Mouse (Mus musculus) neural tube, embryonic 14.5 days (tissue): ENCODE data around the gene Dcp1b. TPM values are rescaled to one million over a fixed set of nuclear protein-coding genes. Genes with fewer than 3 reads are reported as not detected.
A peak's percentile ranks its signal among the peaks of the same experiment; 100 is the strongest.

Experiments used
- ATAC-seq: fragments of 200-750 bp; cut with Nextera tagmentation; 2 replicates; pipeline ENCODE4 v1.8.0; 2017; ENCODE audit warnings: low read depth, mild to moderate bottlenecking, moderate TSS enrichment, moderate library complexity
- H3K27ac ChIP-seq: fragments of 300-500 bp; sonication (generic); 2 replicates; pipeline ENCODE4 v1.5.1; 2014; ENCODE audit warnings: low read depth, mild to moderate bottlenecking, control low read depth, low read length, moderate library complexity, mixed read lengths
- H3K27me3 ChIP-seq: fragments of 300-500 bp; sonication (generic); 2 replicates; pipeline ENCODE4 v1.6.1; 2014; ENCODE audit warnings: low read length; ENCODE audit not compliant: control insufficient read depth, insufficient read depth
- H3K36me3 ChIP-seq: fragments of 300-500 bp; sonication (generic); 2 replicates; pipeline ENCODE4 v1.6.1; 2014; ENCODE audit warnings: low read length, mixed read lengths; ENCODE audit not compliant: control insufficient read depth, insufficient read depth
- H3K4me1 ChIP-seq: fragments of 300-500 bp; sonication (generic); 2 replicates; pipeline ENCODE4 v1.6.1; 2014; ENCODE audit warnings: low read length; ENCODE audit not compliant: control insufficient read depth, insufficient read depth
- H3K4me2 ChIP-seq: fragments of 300-500 bp; sonication (generic); 2 replicates; pipeline ENCODE4 v1.6.1; 2014; ENCODE audit warnings: mild to moderate bottlenecking, low read depth, low read length, control low read depth
- H3K4me3 ChIP-seq: fragments of 300-500 bp; sonication (generic); 2 replicates; pipeline ENCODE4 v1.5.1; 2014; ENCODE audit warnings: low read depth, low read length, control low read depth, mixed read lengths
- H3K9ac ChIP-seq: fragments of 300-500 bp; sonication (generic); replicated peaks from 2 replicates; pipeline ENCODE4 v1.6.1; 2014; ENCODE audit warnings: low read depth, mild to moderate bottlenecking, control low read depth, low read length, mixed read lengths
- H3K9me3 ChIP-seq: fragments of 300-500 bp; sonication (generic); 2 replicates; pipeline ENCODE4 v1.6.1; 2016; ENCODE audit warnings: low read length; ENCODE audit not compliant: control insufficient read depth
- WGBS: fragments of 180-500 bp; shearing (Covaris S2); extraction: QIAGEN DNeasy Blood & Tissue Kit; methylation state at CpG from one replicate; pipeline ENCODE4 v1.1.7; 2014; 5-methylcytosine and 5-hydroxymethylcytosine counted together
- polyA plus RNA-seq: library from polyadenylated mRNA; unstranded; fragments of >200 nt; fragmentation: Nextera tagmentation; extraction: Ambion mirVana; gene quantifications from 2 replicates; pipeline ENCODE4 v1.2.1, GENCODE M21; 2014

Dcp1b gene
- polyA plus RNA-seq, 1 experiment from 2014 or later: 14.1 TPM

DNA sequence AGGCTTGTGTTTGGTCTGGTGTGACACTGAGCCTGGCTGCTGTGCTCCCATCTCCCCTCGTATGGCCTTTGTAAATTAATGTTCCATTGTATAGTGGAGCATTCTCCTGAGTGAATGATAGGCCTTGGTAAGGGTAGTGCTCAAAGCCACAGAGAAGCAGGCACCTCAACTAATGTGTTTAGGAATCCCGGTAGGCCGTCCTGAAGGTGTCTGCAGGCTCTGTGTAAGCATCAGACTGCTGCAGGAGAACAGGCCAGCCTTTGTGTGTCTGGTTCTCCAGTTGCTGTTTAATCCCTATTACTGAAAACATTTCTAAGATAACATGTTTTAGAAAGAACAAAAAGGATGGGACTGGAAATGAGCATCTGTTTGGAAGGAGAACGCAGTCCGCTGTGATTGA lies 43.5 kb downstream of the Dcp1b start:
- no peaks in the 10 kb centered on the region for H3K4me1 ChIP-seq
- H3K9me3 ChIP-seq: no peaks in the 10 kb centered on the region
- H3K4me2 ChIP-seq: no peak overlapping the region
- H3K27ac ChIP-seq: no peak overlapping the region
- no peak overlapping the region for H3K4me3 ChIP-seq
- H3K27me3 ChIP-seq: no peaks in the 10 kb centered on the region
- peaks cover 16% of the 10 kb centered on the region; the same call in 1 of the 2 replicates for H3K36me3 ChIP-seq
- 76% methylated on average over 5 of the region's 5 CpGs for WGBS
- H3K9ac ChIP-seq: no peak overlapping the region
- no peak for ATAC-seq

DNA sequence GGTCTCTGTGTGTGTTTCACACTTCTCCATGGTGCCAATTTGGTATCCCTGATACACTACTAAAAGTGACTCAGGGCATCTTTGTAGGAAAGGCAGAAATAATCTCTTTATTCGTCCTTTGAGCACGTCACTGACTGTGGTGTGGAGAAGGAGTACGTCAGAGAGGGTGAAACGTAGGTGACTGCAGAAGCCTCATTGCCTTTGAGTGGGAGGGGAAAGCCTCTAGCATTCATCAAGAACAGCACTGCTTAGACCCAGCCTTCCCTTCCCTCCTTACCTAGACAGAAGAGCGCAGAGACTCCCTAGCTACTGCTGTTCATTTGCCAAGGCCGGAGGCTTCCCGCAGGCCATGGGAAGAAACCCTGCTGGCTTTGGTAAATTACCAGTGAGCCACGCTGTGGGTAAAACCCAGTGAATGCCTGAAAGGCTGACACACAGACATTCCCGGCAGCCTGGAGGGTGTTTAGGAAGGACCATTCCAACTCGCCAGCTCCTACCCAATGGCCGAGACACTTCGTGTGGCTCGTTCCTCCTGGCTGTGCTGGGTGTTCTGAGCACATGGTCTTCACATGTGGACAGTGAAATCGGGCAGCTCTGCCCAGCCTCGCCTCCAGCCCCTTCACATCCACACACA lies 44.3 kb downstream of the Dcp1b start:
- Histone ChIP-seq H3K9me3 (no peaks in the 10 kb centered on the region), H3K4me3 (no peak overlapping the region), H3K9ac (no peak overlapping the region), H3K27ac (no peak overlapping the region), H3K36me3 (peaks cover 16% of the 10 kb centered on the region; the same call in 1 of the 2 replicates), H3K4me1 (peaks cover 2% of the 10 kb centered on the region; the same call in 1 of the 2 replicates), H3K27me3 (no peaks in the 10 kb centered on the region), H3K4me2 (no peak overlapping the region)
- WGBS: 73% methylated on average over 15 of the region's 15 CpGs
- ATAC-seq: no peak

DNA sequence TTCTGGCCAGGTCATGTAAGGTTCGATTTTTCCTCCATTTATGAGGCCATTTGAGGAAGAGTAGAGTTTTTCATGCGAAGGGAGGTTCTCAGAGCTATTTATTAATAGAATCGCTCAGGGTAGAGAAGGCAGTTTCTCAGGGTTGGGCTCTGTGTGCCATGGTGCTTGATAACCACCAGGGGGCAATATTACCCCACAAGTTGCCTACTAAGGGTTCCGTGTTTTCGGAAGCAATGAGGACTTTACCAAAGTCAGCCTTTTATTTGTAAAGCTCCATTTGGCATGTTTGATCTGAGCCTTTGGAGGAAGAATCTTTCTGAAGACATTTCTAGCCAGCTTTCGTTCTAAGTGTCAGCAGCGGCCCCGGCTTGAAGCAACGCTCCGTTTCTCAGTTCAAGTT lies 45.2 kb downstream of the Dcp1b start:
- Histone ChIP-seq H3K27ac (no peak overlapping the region), H3K4me2 (no peak overlapping the region), H3K4me1 (peaks cover 5% of the 10 kb centered on the region; the same call in 1 of the 2 replicates), H3K4me3 (no peak overlapping the region), H3K36me3 (peaks cover 11% of the 10 kb centered on the region; the same call in 1 of the 2 replicates), H3K27me3 (no peaks in the 10 kb centered on the region), H3K9me3 (no peaks in the 10 kb centered on the region), H3K9ac (no peak overlapping the region)
- ATAC-seq: peak; percentile 67
- 53% methylated on average over 10 of the region's 10 CpGs for WGBS

DNA sequence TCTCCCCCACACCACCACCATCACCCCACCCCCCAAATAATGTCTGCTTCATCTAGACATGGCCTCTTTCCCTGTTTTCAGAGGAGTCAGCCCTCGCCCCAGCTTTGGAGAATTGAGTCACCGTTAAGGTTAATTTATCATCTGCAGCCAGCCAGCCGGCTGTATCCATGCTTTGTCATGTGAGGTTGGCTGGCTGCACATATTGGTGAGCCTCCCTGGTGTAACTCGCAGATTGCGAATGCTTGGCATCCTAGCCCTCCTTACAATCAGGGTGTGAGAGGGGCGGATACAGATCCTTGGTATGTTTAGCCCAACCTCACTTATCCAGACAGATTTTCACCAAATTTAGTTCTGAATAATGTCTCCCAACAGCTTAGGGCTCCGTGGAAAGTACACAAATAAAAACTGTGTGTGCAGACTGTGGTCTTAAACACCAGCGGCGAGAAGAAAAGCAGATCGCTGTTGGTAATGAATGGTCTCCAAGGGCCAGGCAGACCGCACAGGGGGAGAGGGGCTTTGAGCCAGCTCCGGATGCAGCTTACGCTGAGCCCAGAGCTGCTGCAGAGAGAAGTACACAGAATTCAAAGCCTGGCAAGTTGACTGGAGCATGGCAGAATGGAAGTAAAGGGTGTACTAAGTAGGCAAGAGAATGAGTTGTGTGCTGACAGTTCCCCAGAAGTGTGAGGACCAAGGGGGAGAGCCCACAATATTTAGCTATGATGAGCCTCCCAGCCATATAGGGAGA lies 49.6 kb downstream of the Dcp1b start:
- peak; percentile 53; the same call in 1 of the 2 replicates for ATAC-seq
- Histone ChIP-seq H3K4me1 (peaks cover 5% of the 10 kb centered on the region; the same call in 1 of the 2 replicates), H3K36me3 (no peaks in the 10 kb centered on the region), H3K27me3 (no peaks in the 10 kb centered on the region), H3K4me3 (no peak overlapping the region), H3K9me3 (no peaks in the 10 kb centered on the region), H3K27ac (peak overlapping the region; percentile 45; the same call in 1 of the 2 replicates), H3K4me2 (no peak overlapping the region), H3K9ac (no peak overlapping the region)
- WGBS: 37% methylated on average over 13 of the region's 13 CpGs

DNA sequence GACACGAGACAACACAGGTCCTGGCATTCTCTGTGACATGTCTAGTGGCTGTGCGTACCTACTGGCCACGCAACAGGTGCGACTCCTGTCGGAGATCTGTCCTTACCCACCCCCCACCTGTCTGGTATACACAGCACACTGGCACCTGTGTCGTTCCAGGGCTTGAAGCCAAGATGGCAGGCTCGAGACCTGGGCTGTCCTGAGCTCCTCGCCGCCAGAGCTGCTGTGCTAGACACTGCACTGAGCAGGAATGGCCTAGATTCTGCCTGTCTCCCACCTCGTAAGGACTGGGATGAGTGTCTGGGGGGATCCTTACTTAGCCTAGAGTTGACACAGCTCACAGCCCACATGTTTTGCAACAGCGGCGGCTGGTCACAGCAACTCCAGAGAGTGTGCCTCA lies 50.2 kb downstream of the Dcp1b start:
- ATAC-seq: peak; percentile 42
- Histone ChIP-seq H3K4me3 (no peak overlapping the region), H3K4me1 (peaks cover 5% of the 10 kb centered on the region; the same call in 1 of the 2 replicates), H3K27ac (no peak overlapping the region), H3K9me3 (no peaks in the 10 kb centered on the region), H3K4me2 (no peak overlapping the region), H3K27me3 (no peaks in the 10 kb centered on the region), H3K36me3 (no peaks in the 10 kb centered on the region), H3K9ac (no peak overlapping the region)
- WGBS: 82% methylated on average over 12 of the region's 12 CpGs

DNA sequence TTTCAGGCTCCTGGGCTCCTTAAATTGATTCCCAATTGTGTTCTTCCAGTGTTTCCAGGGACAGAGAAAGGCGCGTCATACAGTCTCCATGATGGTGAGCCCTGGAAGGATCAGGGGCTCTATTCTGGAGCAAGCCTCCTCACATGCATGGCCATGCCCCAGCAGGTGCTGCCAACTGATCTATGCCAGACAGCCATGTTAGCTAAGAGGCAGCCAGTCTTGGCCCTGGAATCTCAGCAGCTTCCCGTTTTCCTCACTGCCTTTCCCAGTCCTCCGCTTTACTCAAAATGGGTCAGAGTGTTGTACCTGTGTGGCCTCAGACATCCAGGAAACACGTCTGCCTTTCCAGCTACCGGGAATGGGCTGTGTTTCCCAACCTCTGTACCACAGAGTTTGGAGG lies 50.7 kb downstream of the Dcp1b start:
- Histone ChIP-seq H3K27ac (no peak overlapping the region), H3K4me2 (no peak overlapping the region), H3K27me3 (no peaks in the 10 kb centered on the region), H3K36me3 (no peaks in the 10 kb centered on the region), H3K4me1 (peaks cover 5% of the 10 kb centered on the region; the same call in 1 of the 2 replicates), H3K4me3 (no peak overlapping the region), H3K9ac (no peak overlapping the region), H3K9me3 (no peaks in the 10 kb centered on the region)
- 90% methylated on average over 6 of the region's 6 CpGs for WGBS
- ATAC-seq: no peak

DNA sequence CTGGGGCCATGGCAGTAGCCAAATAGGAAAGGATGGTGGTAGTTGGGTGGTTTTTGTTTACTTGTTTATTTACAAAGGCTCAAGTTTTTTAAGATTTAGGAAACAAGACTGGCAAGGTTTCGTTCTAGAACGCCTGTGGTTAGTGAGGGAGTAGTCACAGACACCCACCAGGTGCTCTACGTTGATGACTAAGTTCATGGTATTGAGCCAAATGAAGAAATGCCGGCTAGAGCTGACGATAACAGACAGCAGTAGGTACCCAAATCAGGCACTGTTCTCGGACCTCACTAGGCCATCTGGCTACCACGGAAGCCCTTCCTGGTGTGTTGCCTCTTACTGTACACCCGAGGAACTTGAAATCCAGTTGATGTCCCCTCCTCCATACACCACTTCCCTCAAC lies 51.9 kb downstream of the Dcp1b start:
- ATAC-seq: no peak
- no peaks in the 10 kb centered on the region for H3K36me3 ChIP-seq
- no peaks in the 10 kb centered on the region for H3K27me3 ChIP-seq
- no peak overlapping the region for H3K4me2 ChIP-seq
- no peaks in the 10 kb centered on the region for H3K9me3 ChIP-seq
- H3K4me3 ChIP-seq: no peak overlapping the region
- no peak overlapping the region for H3K27ac ChIP-seq
- H3K9ac ChIP-seq: no peak overlapping the region
- H3K4me1 ChIP-seq: peaks cover 5% of the 10 kb centered on the region; the same call in 1 of the 2 replicates
- 93% methylated on average over 8 of the region's 8 CpGs for WGBS

DNA sequence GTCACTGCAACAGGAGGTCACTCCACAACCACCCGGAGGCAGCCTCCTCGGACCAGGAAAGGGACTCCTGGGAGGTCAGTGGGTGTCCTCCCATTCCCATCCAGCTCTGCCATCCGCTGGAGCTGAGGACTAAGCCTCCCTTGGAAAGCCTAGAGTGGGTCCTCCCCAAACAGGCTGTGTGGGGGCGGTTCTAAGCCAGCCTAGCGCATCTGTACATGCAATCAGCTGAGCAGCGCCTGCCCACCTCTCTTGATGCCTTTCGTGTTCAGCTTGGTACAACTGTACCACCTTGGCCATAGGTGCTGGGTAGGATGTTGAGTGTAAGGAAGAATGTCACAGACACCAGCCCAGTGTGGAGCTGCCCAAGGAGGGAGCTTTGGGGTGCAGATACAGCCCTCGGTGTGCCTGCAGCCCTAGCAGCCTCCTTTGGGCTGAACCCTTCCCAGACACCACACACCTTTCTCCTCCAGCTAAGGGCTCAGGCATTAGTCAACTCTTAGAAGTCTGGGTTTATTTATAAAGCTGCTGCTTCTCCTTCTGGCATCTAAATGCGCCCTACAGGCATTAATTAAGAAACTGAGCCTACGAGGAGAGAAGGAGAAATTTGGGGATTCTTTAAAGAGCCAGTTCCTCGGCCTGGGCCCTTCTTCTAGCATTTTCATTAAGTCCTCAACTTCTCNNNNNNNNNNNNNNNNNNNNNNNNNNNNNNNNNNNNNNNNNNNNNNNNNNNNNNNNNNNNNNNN lies 54.0 kb downstream of the Dcp1b start:
- no peak for ATAC-seq
- Histone ChIP-seq H3K36me3 (no peaks in the 10 kb centered on the region), H3K4me3 (no peak overlapping the region), H3K27ac (no peak overlapping the region), H3K4me2 (no peak overlapping the region), H3K4me1 (peaks cover 5% of the 10 kb centered on the region; the same call in 1 of the 2 replicates), H3K9ac (no peak overlapping the region), H3K9me3 (no peaks in the 10 kb centered on the region), H3K27me3 (no peaks in the 10 kb centered on the region)
- 86% methylated on average over 11 of the region's 11 CpGs for WGBS
